Mouse (Mus musculus): ENCODE measurements around the gene Galnt7.

- TF ChIP-seq POLR2A (IDR thresholded peaks at IDR 0.05; ENCODE audit: insufficient read depth, low read length) (no peak), CTCF (IDR thresholded peaks at IDR 0.05; ENCODE audit: low read depth, low read length) (no peak), EP300 (IDR thresholded peaks at IDR 0.05; ENCODE audit: insufficient read depth, low read depth, low read length) (no peak)
These were observed 120.6 kb downstream of the Galnt7 start for GRCm38 (mm10) chr8:57532223-57532622.

Data from ES-Bruce4 (cell line).